Mouse (Mus musculus): ENCODE data around the gene Pnn.
"Not testable (repeated sequence)": the region's sequence is repeated elsewhere in the genome, so short reads cannot be mapped to it uniquely, and the experiment has no call there.

Pnn gene

GRCm38 (mm10) chr12:59066448-59067077, at the start of gene Pnn:
Gene Pnn (plus strand): TSS chr12:59066884.
- peak; percentile 97 for DNase-seq (ENCODE audit: low read depth)

DNA sequence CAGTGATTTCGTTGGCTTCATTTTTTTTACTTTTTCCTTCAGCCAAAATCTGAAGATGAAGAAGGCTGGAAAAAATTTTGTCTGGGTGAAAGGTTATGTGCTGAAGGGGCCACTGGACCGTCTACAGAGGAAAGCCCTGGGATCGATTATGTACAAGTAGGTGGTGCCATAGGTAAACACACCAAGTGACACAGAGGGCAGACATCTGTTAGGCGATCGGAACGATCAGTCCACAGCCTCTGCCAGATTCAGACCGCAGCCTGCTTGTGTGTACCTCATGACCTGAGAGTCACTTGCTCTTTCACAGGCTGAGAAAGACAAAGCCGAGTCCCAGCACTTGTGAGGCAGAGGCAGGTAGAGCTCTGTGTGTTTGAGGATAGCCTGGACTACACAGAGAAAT, 48.7 kb upstream of the Pnn start:
- no peak for DNase-seq (ENCODE audit: low read depth)

- no peak for DNase-seq (ENCODE audit: low read depth)
These were observed 46.8 kb upstream of the Pnn start for GRCm38 (mm10) chr12:59019891-59020290.

DNA sequence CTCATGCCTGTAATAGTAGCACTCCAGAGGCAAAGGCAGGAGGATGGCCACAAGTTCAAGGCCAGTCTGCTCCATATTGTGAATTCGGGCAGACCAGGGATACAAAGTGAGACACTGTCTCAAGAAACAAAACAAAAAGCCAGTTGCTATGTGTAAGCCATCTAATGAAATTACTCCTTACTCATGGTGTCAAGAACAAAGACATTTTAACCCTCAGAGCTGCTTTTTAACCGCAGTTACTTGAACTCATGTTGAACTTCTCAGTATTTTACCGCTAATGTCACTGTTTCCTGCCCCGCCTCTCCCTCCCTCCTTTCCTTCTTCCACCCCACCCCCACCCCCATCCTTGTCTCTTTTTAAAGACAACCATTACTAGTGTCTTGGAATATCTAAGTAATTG, 45.4 kb upstream of the Pnn start:
- no peak for DNase-seq (ENCODE audit: low read depth)

DNA sequence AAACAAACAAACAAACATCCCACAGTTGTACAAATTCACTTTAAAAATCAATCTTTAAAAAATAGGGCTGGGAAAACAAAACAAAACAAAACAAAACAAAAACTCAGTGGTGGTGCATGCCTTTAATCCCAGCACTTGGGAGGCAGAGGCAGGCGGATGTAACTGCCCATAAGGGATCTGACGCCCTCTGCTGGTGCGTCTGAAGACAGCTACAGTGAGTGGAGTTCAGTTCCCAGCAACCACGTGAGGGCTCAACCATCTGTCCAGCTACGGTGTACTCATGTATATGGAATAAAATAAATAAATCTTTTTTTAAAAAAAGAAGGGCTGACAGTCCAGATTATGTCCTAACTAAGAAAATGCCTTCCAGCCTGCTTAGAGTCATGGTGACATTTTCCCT, 34.6 kb upstream of the Pnn start:
- DNase-seq (ENCODE audit: low read depth): peak; percentile 24

GRCm38 (mm10) chr12:59039162-59039970, 27.3 kb upstream of the Pnn start:
- DNase-seq (ENCODE audit: low read depth): no peak

DNA sequence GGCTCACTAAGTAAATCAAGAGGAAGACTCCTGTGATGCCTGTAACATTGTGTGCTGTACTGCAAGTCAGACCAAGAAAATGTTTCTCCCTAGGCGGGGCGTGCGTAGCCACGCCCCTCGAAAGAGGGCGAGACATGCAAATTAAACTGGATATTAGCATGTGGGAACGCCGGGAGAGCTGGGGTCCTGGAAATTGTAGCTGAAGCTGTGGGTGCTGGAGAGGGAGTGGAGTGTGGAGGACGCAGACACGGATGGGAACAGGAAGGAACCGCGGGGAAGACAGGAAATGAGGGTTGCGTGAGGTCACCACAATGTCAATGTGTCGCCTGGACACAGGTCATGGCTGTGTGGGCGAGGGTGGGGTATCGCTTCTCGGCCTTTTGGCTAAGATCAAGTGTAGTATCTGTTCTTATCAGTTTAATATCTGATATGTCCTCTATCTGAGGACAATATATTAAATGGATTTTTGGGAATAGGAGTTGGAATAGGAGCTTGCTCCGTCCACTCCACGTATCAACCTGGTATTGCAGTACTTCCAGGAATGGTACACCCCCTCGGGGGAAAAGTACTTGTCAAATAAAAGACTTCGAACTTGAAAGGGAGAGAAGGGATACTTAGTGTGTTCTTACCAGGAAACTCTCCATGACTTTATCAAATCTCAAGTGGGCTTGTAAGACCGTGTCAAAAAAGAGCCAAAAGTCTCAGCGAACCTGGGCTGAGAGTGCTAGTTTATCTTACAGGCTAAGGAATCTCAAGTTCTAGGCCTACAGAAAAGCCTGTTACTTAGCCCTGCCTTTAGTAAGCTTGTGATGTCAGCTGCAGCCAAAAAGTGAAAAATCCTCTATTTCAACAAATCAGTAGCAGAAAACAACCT, 26.5 kb upstream of the Pnn start:
- DNase-seq (ENCODE audit: low read depth): peak; percentile 14

DNA sequence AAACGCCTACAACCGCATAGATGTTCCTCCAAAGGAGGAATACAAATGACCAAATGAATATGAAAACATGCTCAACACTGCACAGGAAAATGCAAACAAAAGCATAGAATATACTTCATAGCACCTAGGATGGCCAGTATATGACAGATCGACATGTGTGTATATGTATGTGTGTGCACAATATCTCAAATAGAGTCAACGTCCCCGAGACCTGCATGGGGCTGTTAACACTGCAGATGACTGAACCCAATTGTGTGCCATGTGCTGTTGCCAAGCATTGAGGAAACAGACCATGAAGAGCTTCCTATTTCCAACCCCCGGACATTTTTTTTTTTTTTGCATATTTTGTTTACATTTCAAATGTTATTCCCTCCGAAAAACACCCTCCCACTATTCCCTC, 25.8 kb upstream of the Pnn start:
- no peak for DNase-seq (ENCODE audit: low read depth)

GRCm38 (mm10) chr12:59052470-59052869, 14.2 kb upstream of the Pnn start:
- DNase-seq (ENCODE audit: low read depth): no peak

GRCm38 (mm10) chr12:59053166-59053565, 13.5 kb upstream of the Pnn start:
- DNase-seq (ENCODE audit: low read depth): no peak

GRCm38 (mm10) chr12:59053976-59054375, 12.7 kb upstream of the Pnn start:
- no peak for DNase-seq (ENCODE audit: low read depth)

DNA sequence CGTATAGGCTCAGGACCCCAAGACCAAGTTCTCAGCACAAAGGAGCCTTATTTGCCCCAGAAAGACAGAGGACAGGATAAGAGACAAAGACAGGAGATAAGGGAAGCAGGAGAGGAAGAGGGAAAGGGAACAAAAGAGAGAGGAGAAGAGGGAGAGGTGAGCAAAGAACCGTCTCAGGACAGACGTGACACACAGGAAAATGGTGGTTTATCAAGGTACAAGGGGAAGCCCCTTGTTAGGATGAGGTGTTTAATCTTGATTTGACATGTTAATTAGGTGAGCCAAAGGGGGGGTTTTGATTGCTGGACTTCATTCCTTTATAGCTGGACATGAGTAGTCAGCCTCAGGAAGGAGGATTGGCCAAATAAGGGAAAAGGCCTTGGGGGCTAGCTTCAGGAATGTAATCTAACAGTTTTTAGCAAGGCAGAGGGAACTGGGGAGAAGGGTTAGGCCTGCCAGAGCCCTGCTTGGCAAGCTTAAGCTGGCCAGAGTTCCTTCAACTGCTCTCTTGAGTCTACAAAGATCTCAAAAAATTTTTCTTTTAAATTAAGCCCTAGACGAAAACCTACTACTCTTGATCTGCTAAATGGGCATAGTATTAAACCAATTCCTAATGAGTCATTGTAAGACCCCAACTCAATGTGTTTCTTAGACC, 11.4 kb upstream of the Pnn start:
- DNase-seq (ENCODE audit: low read depth): no peak

DNA sequence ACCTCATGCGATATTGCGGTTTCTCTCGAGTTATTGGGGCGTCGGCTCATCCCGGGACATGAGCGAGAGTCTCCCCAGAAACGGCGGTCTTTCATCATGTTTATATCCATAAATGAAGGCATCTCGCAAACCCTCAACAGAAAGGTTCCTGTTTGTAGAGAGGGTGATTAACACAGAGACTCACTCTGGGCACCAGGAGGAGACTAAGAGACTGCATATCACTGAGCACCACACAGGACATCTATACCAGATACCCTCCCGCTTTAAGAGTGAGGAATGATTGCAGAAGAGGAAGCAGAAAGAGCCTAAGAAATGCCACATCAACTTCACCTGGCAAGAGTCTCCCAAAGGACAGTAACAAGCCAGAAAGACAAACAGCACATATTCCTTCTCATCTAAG, 10.5 kb upstream of the Pnn start:
- no peak for DNase-seq (ENCODE audit: low read depth)

GRCm38 (mm10) chr12:59058242-59058641, 8.4 kb upstream of the Pnn start:
- not testable (repeated sequence) for DNase-seq (ENCODE audit: low read depth)

DNA sequence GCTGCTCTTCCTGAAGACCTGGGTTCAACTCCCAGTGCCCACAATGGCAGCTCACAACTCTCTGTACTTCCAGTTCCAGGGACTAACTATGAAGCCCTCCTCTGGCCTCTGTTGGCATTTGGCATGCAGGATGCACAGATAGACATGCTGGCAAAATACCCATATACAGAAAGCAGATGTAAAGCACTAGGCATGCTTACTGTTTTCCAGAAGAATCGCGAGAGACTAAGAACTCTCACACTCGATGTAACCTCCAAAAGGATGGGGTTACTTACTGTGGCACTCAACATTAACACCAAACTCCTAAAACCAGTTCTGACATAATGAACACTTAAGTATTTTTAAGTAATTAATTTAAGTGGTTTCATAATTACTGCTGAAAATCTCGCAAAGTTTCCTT, 6.4 kb upstream of the Pnn start:
- peak; percentile 51 for DNase-seq (ENCODE audit: low read depth)

- DNase-seq (ENCODE audit: low read depth): peak; percentile 88
These were observed 5.6 kb upstream of the Pnn start, which contains the start of gene Trappc6b for GRCm38 (mm10) chr12:59060993-59061595. Gene Trappc6b (minus strand): TSS chr12:59061472.

DNA sequence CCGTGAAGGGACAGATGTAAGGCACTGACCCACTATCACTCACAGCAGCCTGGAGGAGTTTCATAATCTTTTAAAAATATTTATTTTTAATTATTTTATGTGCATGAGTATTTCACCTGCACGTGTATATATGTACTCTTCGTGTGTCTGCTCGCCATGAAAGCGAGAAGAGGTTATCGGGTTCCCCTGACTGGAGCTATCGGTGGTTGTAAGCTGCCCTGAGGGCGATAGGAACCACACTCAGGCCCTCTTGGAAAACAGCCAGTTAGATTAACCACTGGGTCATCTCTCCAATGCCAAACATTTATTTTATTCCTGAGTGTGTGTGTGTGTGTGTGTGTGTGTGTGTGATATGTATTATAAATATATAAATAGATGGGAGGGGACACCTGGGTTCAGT, 1.8 kb upstream of the Pnn start:
- no peak for DNase-seq (ENCODE audit: low read depth)

GRCm38 (mm10) chr12:59065776-59066175, 908 bp upstream of the Pnn start:
- no peak for DNase-seq (ENCODE audit: low read depth)

GRCm38 (mm10) chr12:59067095-59067494, 411 bp downstream of the Pnn start:
- DNase-seq (ENCODE audit: low read depth): no peak

GRCm38 (mm10) chr12:59068791-59069190, 2.1 kb downstream of the Pnn start:
- no peak for DNase-seq (ENCODE audit: low read depth)

DNA sequence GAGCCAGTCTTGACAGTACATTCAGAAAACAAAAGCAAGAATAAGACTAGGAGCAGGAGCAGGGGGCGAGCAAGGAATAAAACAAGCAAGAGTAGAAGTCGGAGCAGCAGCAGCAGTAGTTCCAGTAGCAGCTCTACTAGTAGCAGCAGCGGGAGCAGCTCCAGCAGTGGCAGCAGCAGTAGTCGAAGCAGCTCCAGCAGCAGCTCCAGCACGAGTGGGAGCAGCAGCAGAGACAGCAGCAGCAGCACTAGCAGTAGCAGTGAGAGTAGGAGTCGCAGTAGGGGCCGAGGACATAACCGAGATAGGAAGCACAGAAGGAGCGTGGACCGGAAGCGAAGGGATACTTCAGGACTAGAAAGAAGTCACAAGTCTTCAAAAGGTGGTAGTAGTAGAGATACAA, 5.6 kb downstream of the Pnn start:
- no peak for DNase-seq (ENCODE audit: low read depth)

- DNase-seq (ENCODE audit: low read depth): no peak
These were observed 7.4 kb downstream of the Pnn start for GRCm38 (mm10) chr12:59074052-59074451.
